Mouse (Mus musculus) CH12.LX (cell line): Measurements from ENCODE around the gene Btbd10. TPM values are rescaled to one million over a fixed set of nuclear protein-coding genes. Genes with fewer than 3 reads are reported as not detected.

Source experiments
- DNase-seq: peaks from one replicate; pipeline ENCODE4 v3.0.0-alpha.2; 2013; ENCODE audit errors: extremely low read depth
- H3K27ac ChIP-seq: 2 replicates; pipeline ENCODE4 v1.5.1; 2012; ENCODE audit warnings: low read depth, mild to moderate bottlenecking, control low read depth, moderate library complexity; ENCODE audit not compliant: insufficient read depth
- H3K27me3 ChIP-seq: replicated peaks from 2 replicates; pipeline ENCODE3; 2012; ENCODE audit warnings: inconsistent platforms
- H3K36me3 ChIP-seq, 2 experiments: replicated peaks in 1 of 2; 2 replicates each; pipeline versions ENCODE3 to v1.6.1; 2012; ENCODE audit warnings: inconsistent platforms in 1 of 2, low read length in 1 of 2, mild to moderate bottlenecking in 1 of 2, mixed read lengths in 1 of 2, moderate library complexity in 1 of 2; ENCODE audit not compliant: control insufficient read depth in 1 of 2, insufficient read depth in 1 of 2
- H3K4me1 ChIP-seq, 2 experiments: 2 replicates each; pipeline ENCODE4 v1.6.1; 2012; ENCODE audit warnings: inconsistent platforms in 1 of 2, moderate library complexity in 1 of 2; ENCODE audit not compliant: insufficient read depth in 2 of 2, control insufficient read depth in 1 of 2
- H3K4me2 ChIP-seq: 2 replicates; pipeline ENCODE4 v1.6.1; 2012; ENCODE audit warnings: low read depth, mild to moderate bottlenecking, control low read depth; ENCODE audit not compliant: poor library complexity, insufficient read depth, severe bottlenecking
- H3K4me3 ChIP-seq, 3 experiments: fragments of 150-350 bp in 1 of 3; sonication (generic) in 1 of 3; replicated peaks in 1 of 3; 2 replicates each; pipeline versions ENCODE3 to v1.5.1; 2011 to 2012; ENCODE audit warnings: low read depth in 2 of 3, low read length in 2 of 3, mild to moderate bottlenecking in 2 of 3, moderate library complexity in 2 of 3, control low read depth in 1 of 3, improper control_type of control experiment in 1 of 3, inconsistent platforms in 1 of 3, mixed read lengths in 1 of 3; ENCODE audit not compliant: poor library complexity in 1 of 3
- H3K79me2 ChIP-seq: replicated peaks from 2 replicates; pipeline ENCODE4 v1.6.1; 2012; ENCODE audit warnings: mild to moderate bottlenecking, moderate library complexity; ENCODE audit not compliant: control insufficient read depth, poor library complexity, insufficient read depth, severe bottlenecking; ENCODE audit errors: extremely low read depth
- H3K9ac ChIP-seq: 2 replicates; pipeline ENCODE4 v1.6.1; 2012; ENCODE audit warnings: low read depth, mild to moderate bottlenecking, control low read depth, moderate library complexity; ENCODE audit not compliant: insufficient read depth
- H3K9me3 ChIP-seq: replicated peaks from 2 replicates; pipeline ENCODE3; 2012; ENCODE audit warnings: low read length, inconsistent platforms, mixed read lengths
- BHLHE40 ChIP-seq: IDR thresholded peaks from 2 replicates; pipeline ENCODE4 v1.6.1; 2011; ENCODE audit warnings: mild to moderate bottlenecking, low read depth, low read length, improper control_type of control experiment
- CTCF ChIP-seq, 2 experiments: IDR thresholded peaks in 1 of 2; conservative IDR thresholded peaks in 1 of 2; 2 replicates each; pipeline ENCODE4 v1.5.1; 2011 to 2012; ENCODE audit warnings: low read depth in 2 of 2, low read length in 2 of 2, improper control_type of control experiment in 1 of 2, inconsistent platforms in 1 of 2, mild to moderate bottlenecking in 1 of 2, moderate library complexity in 1 of 2
- ELF1 ChIP-seq: IDR thresholded peaks from 2 replicates; pipeline ENCODE4 v1.6.1; 2014; ENCODE audit warnings: low read depth, mild to moderate bottlenecking, inconsistent platforms, low read length, improper control_type of control experiment
- ETS1 ChIP-seq: conservative IDR thresholded peaks from 2 replicates; pipeline ENCODE4 v1.6.1; 2012; ENCODE audit warnings: low read depth, mild to moderate bottlenecking, inconsistent platforms, low read length, improper control_type of control experiment, moderate library complexity
- HCFC1 ChIP-seq: IDR thresholded peaks from 2 replicates; pipeline ENCODE4 v1.6.1; 2012; ENCODE audit warnings: low read depth, mild to moderate bottlenecking, inconsistent platforms, low read length, improper control_type of control experiment
- IRF4 ChIP-seq: IDR thresholded peaks from 2 replicates; pipeline ENCODE4 v1.6.1; 2014; ENCODE audit warnings: low read depth, mild to moderate bottlenecking, inconsistent platforms, low read length, improper control_type of control experiment
- JUN ChIP-seq: IDR thresholded peaks from 2 replicates; pipeline ENCODE4 v1.6.1; 2011; ENCODE audit warnings: low read depth, mild to moderate bottlenecking, low read length, improper control_type of control experiment, moderate library complexity; ENCODE audit not compliant: insufficient read depth
- JUND ChIP-seq: conservative IDR thresholded peaks from 2 replicates; pipeline ENCODE4 v1.6.1; 2011; ENCODE audit warnings: low read depth, low read length, improper control_type of control experiment
- KAT2A ChIP-seq: IDR thresholded peaks from 2 replicates; pipeline ENCODE4 v1.6.1; 2012; ENCODE audit warnings: low read length, improper control_type of control experiment, inconsistent platforms; ENCODE audit not compliant: insufficient replicate concordance
- MAZ ChIP-seq: IDR thresholded peaks from 2 replicates; pipeline ENCODE4 v1.6.1; 2012; ENCODE audit warnings: low read depth, mild to moderate bottlenecking, inconsistent platforms, low read length, improper control_type of control experiment, moderate library complexity
- MEF2A ChIP-seq: IDR thresholded peaks from 2 replicates; pipeline ENCODE4 v1.6.1; 2014; ENCODE audit warnings: low read depth, mild to moderate bottlenecking, inconsistent platforms, low read length, improper control_type of control experiment, borderline replicate concordance
- PAX5 ChIP-seq: IDR thresholded peaks from 2 replicates; pipeline ENCODE4 v1.6.1; 2012; ENCODE audit warnings: low read length, inconsistent platforms, mixed read lengths
- POLR2A ChIP-seq: IDR thresholded peaks from 2 replicates; pipeline ENCODE4 v1.6.1; 2011; ENCODE audit warnings: low read depth, mild to moderate bottlenecking, improper control_type of control experiment, low read length
- POLR2AphosphoS2 ChIP-seq: IDR thresholded peaks from 2 replicates; pipeline ENCODE4 v1.6.1; 2011; ENCODE audit warnings: low read depth, low read length, improper control_type of control experiment
- RAD21 ChIP-seq: IDR thresholded peaks from 2 replicates; pipeline ENCODE4 v1.6.1; 2011; ENCODE audit warnings: low read depth, mild to moderate bottlenecking, low read length, improper control_type of control experiment, moderate library complexity
- RCOR1 ChIP-seq: conservative IDR thresholded peaks from 2 replicates; pipeline ENCODE4 v1.6.1; 2012; ENCODE audit warnings: low read depth, mild to moderate bottlenecking, inconsistent platforms, low read length, improper control_type of control experiment
- TCF12 ChIP-seq: IDR thresholded peaks from 2 replicates; pipeline ENCODE4 v1.6.1; 2014; ENCODE audit warnings: low read depth, mild to moderate bottlenecking, inconsistent platforms, low read length, improper control_type of control experiment
- USF1 ChIP-seq: IDR thresholded peaks from 2 replicates; pipeline ENCODE4 v1.6.1; 2014; ENCODE audit warnings: low read depth, mild to moderate bottlenecking, inconsistent platforms, low read length, improper control_type of control experiment
- USF2 ChIP-seq: conservative IDR thresholded peaks from 2 replicates; pipeline ENCODE4 v1.6.1; 2011; ENCODE audit warnings: low read depth, low read length, improper control_type of control experiment
- ZMIZ1 ChIP-seq: IDR thresholded peaks from 2 replicates; pipeline ENCODE4 v1.6.1; 2012; ENCODE audit warnings: low read depth, mild to moderate bottlenecking, inconsistent platforms, low read length, improper control_type of control experiment
- ZNF384 ChIP-seq: IDR thresholded peaks from 2 replicates; pipeline ENCODE4 v1.6.1; 2012; ENCODE audit warnings: low read depth, low read length, improper control_type of control experiment, inconsistent platforms
- dilution Hi-C: fragments of 300-500 bp; cut with MboI; formaldehyde crosslinking; loops from 2 replicates; pipeline ENCODE4 v1.14.3; 2020; ENCODE audit warnings: low sequenced_read_pairs; ENCODE audit not compliant: extremely low pct_unique_long_range_greater_than_20kb, extremely low pct_ligation_motif_present
- in situ Hi-C: fragments of 300-500 bp; cut with MboI; formaldehyde crosslinking; loops from 3 replicates; pipeline ENCODE4 v1.14.3; 2019; ENCODE audit warnings: low sequenced_read_pairs, low pct_ligation_motif_present, low pct_unique_long_range_greater_than_20kb, mixed read lengths
- polyA plus RNA-seq: library from polyadenylated mRNA; unstranded; fragments of >175 nt; gene quantifications from 2 replicates; pipeline ENCODE4 v1.2.1, GENCODE M21; 2012; ENCODE audit warnings: low read depth; ENCODE audit not compliant: insufficient read length
- total RNA-seq, 2 experiments: library from RNA; depleted of rRNA; stranded (reverse); fragments of 300-350 nt in 1 of 2; fragments of >200 nt in 1 of 2; gene quantifications; 2 replicates each; pipeline ENCODE4 v1.2.3; 2012 to 2014

Btbd10 gene
- total and polyA plus RNA-seq, 3 experiments = 13.6 to 23.9 (median 17.0) TPM

- Histone ChIP-seq H3K4me3 (no peak overlapping the region), H3K36me3 (peaks cover 1 to 42% of the 10 kb centered on the region in 2 experiments), H3K4me2 (no peak overlapping the region), H3K79me2 (no peaks in the 10 kb centered on the region), H3K9ac (no peak overlapping the region), H3K27me3 (no peaks in the 10 kb centered on the region), H3K27ac (no peak overlapping the region), H3K9me3 (no peaks in the 10 kb centered on the region), H3K4me1 (peaks cover 0 to 26% of the 10 kb centered on the region in 2 experiments; a peak in 2 of 4 replicates)
- no peak for TF ChIP-seq USF1
- TF ChIP-seq JUND = no peak
- TF ChIP-seq MEF2A = no peak
- no peak for TF ChIP-seq RAD21
- no peak for TF ChIP-seq ZMIZ1
- TF ChIP-seq JUN = no peak
- DNase-seq = no peak
- in situ Hi-C loops = no loop called here
- dilution Hi-C loops = no loop called here
These were observed 77.0 kb downstream of the Btbd10 start for GRCm38 (mm10) chr7:113292193-113292592.

- no peak for DNase-seq
- Histone ChIP-seq H3K4me1 (peaks cover 0 to 26% of the 10 kb centered on the region in 2 experiments; a peak in 2 of 4 replicates), H3K27ac (no peak overlapping the region), H3K27me3 (no peaks in the 10 kb centered on the region), H3K36me3 (peaks cover 3 to 43% of the 10 kb centered on the region in 2 experiments), H3K79me2 (no peaks in the 10 kb centered on the region), H3K4me3 (no peak overlapping the region), H3K9me3 (no peaks in the 10 kb centered on the region), H3K9ac (no peak overlapping the region), H3K4me2 (no peak overlapping the region)
- TF ChIP-seq ELF1 (no peak), BHLHE40 (no peak), POLR2A (no peak), USF2 (no peak), KAT2A (no peak), CTCF (conservative IDR thresholded peaks at IDR 0.05 in 1 of 2, IDR thresholded peaks at IDR 0.05 in 1 of 2; ENCODE audit: low read depth in 2 of 2, low read length in 2 of 2) (no peak), ZNF384 (no peak), RCOR1 (no peak), MAZ (no peak), HCFC1 (no peak), USF1 (no peak), PAX5 (no peak), MEF2A (no peak), TCF12 (no peak), POLR2AphosphoS2 (no peak), ETS1 (no peak), IRF4 (no peak), RAD21 (no peak)
- in situ Hi-C loops = no loop called here
- dilution Hi-C loops = no loop called here
These were observed 77.5 kb downstream of the Btbd10 start for GRCm38 (mm10) chr7:113291741-113292140.
